Mouse (Mus musculus) stomach, embryonic 16.5 days (tissue): ENCODE results near the gene Exoc3l. TPM values are rescaled to one million over a fixed set of nuclear protein-coding genes. Genes with fewer than 3 reads are reported as not detected.

Experiments used
- ATAC-seq: fragments of 200-750 bp; cut with Nextera tagmentation; 2 replicates; pipeline ENCODE4 v1.8.0; 2017; ENCODE audit warnings: moderate number of reproducible peaks, moderate TSS enrichment; ENCODE audit not compliant: insufficient read depth, low FRiP score
- H3K27ac ChIP-seq: fragments of 300-500 bp; sonication (generic); 2 replicates; pipeline ENCODE4 v1.5.1; 2014; ENCODE audit warnings: low read length
- H3K27me3 ChIP-seq: fragments of 300-500 bp; sonication (generic); 2 replicates; pipeline ENCODE4 v1.6.1; 2014; ENCODE audit warnings: low read length, control low read depth, mixed read lengths; ENCODE audit not compliant: control insufficient read depth, insufficient read depth
- H3K36me3 ChIP-seq: fragments of 300-500 bp; sonication (generic); 2 replicates; pipeline ENCODE4 v1.6.1; 2014; ENCODE audit warnings: low read length; ENCODE audit not compliant: control insufficient read depth, insufficient read depth
- H3K4me1 ChIP-seq: fragments of 300-500 bp; sonication (generic); 2 replicates; pipeline ENCODE4 v1.6.1; 2014; ENCODE audit warnings: low read length, control low read depth, mixed read lengths; ENCODE audit not compliant: control insufficient read depth, insufficient read depth
- H3K4me2 ChIP-seq: fragments of 300-500 bp; sonication (generic); 2 replicates; pipeline ENCODE4 v1.6.1; 2014; ENCODE audit warnings: low read depth, low read length, mixed read lengths
- H3K4me3 ChIP-seq: fragments of 300-500 bp; sonication (generic); replicated peaks from 2 replicates; pipeline ENCODE4 v1.5.1; 2014; ENCODE audit warnings: mild to moderate bottlenecking, low read length
- H3K9ac ChIP-seq: fragments of 300-500 bp; sonication (generic); 2 replicates; pipeline ENCODE4 v1.6.1; 2014; ENCODE audit warnings: low read length
- H3K9me3 ChIP-seq: fragments of 300-500 bp; sonication (generic); replicated peaks from 2 replicates; pipeline ENCODE4 v1.6.1; 2016; ENCODE audit warnings: low read length, control low read depth; ENCODE audit not compliant: control insufficient read depth
- WGBS: fragments of 180-500 bp; shearing (Covaris S2); extraction: QIAGEN DNeasy Blood & Tissue Kit; methylation state at CpG from one replicate; pipeline ENCODE4 v1.1.7; 2014; 5-methylcytosine and 5-hydroxymethylcytosine counted together
- polyA plus RNA-seq: library from polyadenylated mRNA; unstranded; fragments of >200 nt; fragmentation: Nextera tagmentation; extraction: Ambion mirVana; gene quantifications from 2 replicates; pipeline ENCODE4 v1.2.1, GENCODE M21; 2015

Gene Exoc3l
- polyA plus RNA-seq, 1 experiment from 2014 or later, result 11.9 TPM

- H3K4me3 ChIP-seq, result no peak overlapping the region
- ATAC-seq, result no peak
- 91% methylated on average over 10 of the region's 10 CpGs for WGBS
- no peak overlapping the region for H3K27ac ChIP-seq
- H3K27me3 ChIP-seq, result no peaks in the 10 kb centered on the region
- H3K9ac ChIP-seq, result no peak overlapping the region
- peaks cover 24% of the 10 kb centered on the region for H3K4me1 ChIP-seq
- no peak overlapping the region for H3K4me2 ChIP-seq
- H3K9me3 ChIP-seq, result no peaks in the 10 kb centered on the region
- H3K36me3 ChIP-seq, result peaks cover 9% of the 10 kb centered on the region; the same call in 1 of the 2 replicates
Observed at GRCm38 (mm10) chr8:105308428-105308827, 12.5 kb upstream of the Exoc3l start.

- Histone ChIP-seq H3K9me3 (no peaks in the 10 kb centered on the region), H3K4me2 (no peak overlapping the region), H3K36me3 (peaks cover 14% of the 10 kb centered on the region; the same call in 1 of the 2 replicates), H3K9ac (no peak overlapping the region), H3K4me3 (no peak overlapping the region), H3K27ac (no peak overlapping the region), H3K4me1 (peaks cover 24% of the 10 kb centered on the region), H3K27me3 (no peaks in the 10 kb centered on the region)
- no peak for ATAC-seq
- WGBS, result 95% methylated on average over 13 of the region's 13 CpGs
Observed at GRCm38 (mm10) chr8:105307670-105308069, 11.8 kb upstream of the Exoc3l start.

GRCm38 (mm10) chr8:105306146-105306691, 10.3 kb upstream of the Exoc3l start:
- peak overlapping the region; percentile 77 for H3K4me2 ChIP-seq
- H3K4me3 ChIP-seq, result peak overlapping the region; percentile 54
- peaks cover 24% of the 10 kb centered on the region for H3K4me1 ChIP-seq
- H3K9me3 ChIP-seq, result no peaks in the 10 kb centered on the region
- H3K27ac ChIP-seq, result peak overlapping the region; percentile 95
- H3K9ac ChIP-seq, result peak overlapping the region; percentile 77
- H3K27me3 ChIP-seq, result no peaks in the 10 kb centered on the region
- H3K36me3 ChIP-seq, result peaks cover 21% of the 10 kb centered on the region
- ATAC-seq, result no peak
- 35% methylated on average over 5 of the region's 5 CpGs for WGBS

- ATAC-seq, result peak; percentile 94
- Histone ChIP-seq H3K4me2 (peak within 1 kb of the TSS; percentile 77), H3K27ac (peak within 1 kb of the TSS; percentile 95), H3K9me3 (no peaks in the 10 kb centered on the region), H3K4me3 (peak within 1 kb of the TSS; percentile 54), H3K27me3 (no peaks in the 10 kb centered on the region), H3K9ac (peak within 1 kb of the TSS; percentile 77), H3K4me1 (peaks cover 24% of the 10 kb centered on the region), H3K36me3 (peaks cover 26% of the 10 kb centered on the region)
- WGBS, result 4% methylated on average over 30 of the region's 30 CpGs
Observed at GRCm38 (mm10) chr8:105305211-105306145, 9.6 kb upstream of the Exoc3l start, which contains the start of gene Elmo3. Elmo3 (plus strand) TSS chr8:105305601.

GRCm38 (mm10) chr8:105304325-105305210, 8.7 kb upstream of the Exoc3l start:
- 61% methylated on average over 9 of the region's 9 CpGs for WGBS
- peak overlapping the region; percentile 95 for H3K27ac ChIP-seq
- peaks cover 24% of the 10 kb centered on the region for H3K4me1 ChIP-seq
- no peak overlapping the region for H3K4me3 ChIP-seq
- no peak for ATAC-seq
- H3K27me3 ChIP-seq, result no peaks in the 10 kb centered on the region
- H3K4me2 ChIP-seq, result peak overlapping the region; percentile 31; the same call in 1 of the 2 replicates
- peaks cover 26% of the 10 kb centered on the region for H3K36me3 ChIP-seq
- H3K9me3 ChIP-seq, result no peaks in the 10 kb centered on the region
- peak overlapping the region; percentile 32; the same call in 1 of the 2 replicates for H3K9ac ChIP-seq

GRCm38 (mm10) chr8:105303874-105304273, 8.0 kb upstream of the Exoc3l start:
- ATAC-seq, result no peak
- Histone ChIP-seq H3K27ac (no peak overlapping the region), H3K36me3 (peaks cover 26% of the 10 kb centered on the region), H3K4me2 (no peak overlapping the region), H3K27me3 (no peaks in the 10 kb centered on the region), H3K9me3 (no peaks in the 10 kb centered on the region), H3K4me3 (no peak overlapping the region), H3K9ac (no peak overlapping the region), H3K4me1 (peaks cover 27% of the 10 kb centered on the region)
- 76% methylated on average over 9 of the region's 9 CpGs for WGBS

- WGBS, result 75% methylated on average over 8 of the region's 8 CpGs
- no peaks in the 10 kb centered on the region for H3K9me3 ChIP-seq
- peaks cover 26% of the 10 kb centered on the region for H3K36me3 ChIP-seq
- peaks cover 31% of the 10 kb centered on the region for H3K4me1 ChIP-seq
- no peak for ATAC-seq
- H3K27ac ChIP-seq, result no peak overlapping the region
- H3K4me2 ChIP-seq, result no peak overlapping the region
- no peaks in the 10 kb centered on the region for H3K27me3 ChIP-seq
- no peak overlapping the region for H3K9ac ChIP-seq
- H3K4me3 ChIP-seq, result no peak overlapping the region
Observed at GRCm38 (mm10) chr8:105303396-105303795, 7.5 kb upstream of the Exoc3l start.

- Histone ChIP-seq H3K4me2 (no peak overlapping the region), H3K4me1 (peaks cover 26% of the 10 kb centered on the region), H3K9ac (no peak overlapping the region), H3K4me3 (no peak overlapping the region), H3K9me3 (no peaks in the 10 kb centered on the region), H3K36me3 (peaks cover 23% of the 10 kb centered on the region), H3K27me3 (no peaks in the 10 kb centered on the region), H3K27ac (no peak overlapping the region)
- peak; percentile 59 for ATAC-seq
- 80% methylated on average over 8 of the region's 8 CpGs for WGBS
Observed at GRCm38 (mm10) chr8:105299962-105300361, 4.1 kb upstream of the Exoc3l start.
